Mouse (Mus musculus) lung, embryonic 15.5 days (tissue): ENCODE measurements around the gene Mllt11. TPM values are rescaled to one million over a fixed set of nuclear protein-coding genes. Genes with fewer than 3 reads are reported as not detected.
"Not testable (repeated sequence)": the region's sequence is repeated elsewhere in the genome, so short reads cannot be mapped to it uniquely, and the experiment has no call there.

Experiments used
- ATAC-seq: fragments of 200-750 bp; cut with Nextera tagmentation; 2 replicates; pipeline ENCODE4 v1.8.0; 2017; ENCODE audit warnings: moderate number of reproducible peaks, borderline replicate concordance; ENCODE audit not compliant: low FRiP score, low TSS enrichment; ENCODE audit errors: extremely low read depth
- H3K27ac ChIP-seq: fragments of 300-500 bp; sonication (generic); 2 replicates; pipeline ENCODE4 v1.5.1; 2015; ENCODE audit warnings: moderate library complexity, mild to moderate bottlenecking, inconsistent platforms
- H3K27me3 ChIP-seq: fragments of 300-500 bp; sonication (generic); 2 replicates; pipeline ENCODE4 v1.6.1; 2015; ENCODE audit warnings: inconsistent platforms
- H3K36me3 ChIP-seq: fragments of 300-500 bp; sonication (generic); 2 replicates; pipeline ENCODE4 v1.6.1; 2015; ENCODE audit warnings: inconsistent platforms
- H3K4me1 ChIP-seq: fragments of 300-500 bp; sonication (generic); 2 replicates; pipeline ENCODE4 v1.6.1; 2015; ENCODE audit warnings: inconsistent platforms
- H3K4me2 ChIP-seq: fragments of 300-500 bp; sonication (generic); 2 replicates; pipeline ENCODE4 v1.6.1; 2015; ENCODE audit warnings: inconsistent platforms, mild to moderate bottlenecking, moderate library complexity
- H3K4me3 ChIP-seq: fragments of 300-500 bp; sonication (generic); 2 replicates; pipeline ENCODE4 v1.5.1; 2015; ENCODE audit warnings: mild to moderate bottlenecking, inconsistent platforms
- H3K9ac ChIP-seq: fragments of 300-500 bp; sonication (generic); 2 replicates; pipeline ENCODE4 v1.6.1; 2015; ENCODE audit warnings: inconsistent platforms
- H3K9me3 ChIP-seq: fragments of 300-500 bp; sonication (generic); 2 replicates; pipeline ENCODE4 v1.6.1; 2016; ENCODE audit warnings: inconsistent platforms
- WGBS: fragments of 180-500 bp; shearing (Covaris S2); methylation state at CpG from one replicate; pipeline ENCODE4 v1.1.7; 2015; 5-methylcytosine and 5-hydroxymethylcytosine counted together
- polyA plus RNA-seq: library from polyadenylated mRNA; unstranded; fragments of >200 nt; fragmentation: Nextera tagmentation; extraction: Ambion mirVana; gene quantifications from 2 replicates; pipeline ENCODE4 v1.2.1, GENCODE M21; 2015

Gene Mllt11
- polyA plus RNA-seq, 1 experiment from 2014 or later, result 11.6 TPM

DNA sequence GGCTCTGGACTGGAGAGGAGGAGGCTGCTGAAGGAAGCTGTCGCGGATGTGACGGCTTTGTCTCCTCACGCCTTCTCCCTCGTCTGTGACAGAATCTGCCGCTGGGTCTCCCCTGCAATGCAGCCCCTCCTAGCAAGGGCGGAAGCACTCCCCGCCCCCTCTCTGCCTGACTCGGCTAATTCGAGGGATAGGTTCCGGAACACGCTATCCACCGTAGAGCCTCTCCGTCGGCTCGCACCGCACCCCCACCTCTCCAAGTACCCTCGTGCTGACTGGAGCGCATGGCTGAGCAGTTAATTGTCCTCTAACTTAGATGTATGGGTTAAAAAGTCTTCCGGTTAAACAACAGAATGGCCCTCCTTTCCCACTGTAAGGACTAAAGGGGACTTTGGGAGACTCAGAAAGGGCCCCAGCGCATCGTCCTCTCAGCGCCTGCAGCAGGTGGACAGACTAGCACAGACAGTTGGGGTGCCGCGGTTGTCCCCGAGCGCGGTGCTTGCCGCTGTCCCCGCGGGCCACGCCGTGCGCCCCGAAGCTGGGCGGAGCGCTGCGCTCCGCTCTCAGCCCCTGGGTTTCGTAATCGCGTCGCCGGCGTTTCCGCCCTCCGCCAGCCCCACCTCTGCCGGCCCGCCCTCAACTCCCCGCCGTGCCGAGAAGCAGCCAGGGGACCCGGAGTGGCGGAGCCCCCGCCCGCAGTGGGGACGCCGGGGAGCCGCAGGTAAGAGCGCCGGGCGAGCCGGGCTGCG lies 3.6 kb downstream of the Mllt11 start, which contains the start of gene Cdc42se1:
Cdc42se1 (plus strand) TSS at position 585 of the 746 bp plus-strand sequence.
- peak within 1 kb of the TSS; percentile 96 for H3K9ac ChIP-seq
- peak within 1 kb of the TSS; percentile 88 for H3K4me3 ChIP-seq
- H3K27me3 ChIP-seq, result no peaks in the 10 kb centered on the region
- peak; percentile 89 for ATAC-seq
- no peaks in the 10 kb centered on the region for H3K9me3 ChIP-seq
- peaks cover 31% of the 10 kb centered on the region for H3K36me3 ChIP-seq
- H3K4me2 ChIP-seq, result peak within 1 kb of the TSS; percentile 86
- WGBS, result under 1% methylated on average over 64 of the region's 64 CpGs
- H3K27ac ChIP-seq, result peak within 1 kb of the TSS; percentile 98
- peaks cover 33% of the 10 kb centered on the region for H3K4me1 ChIP-seq

DNA sequence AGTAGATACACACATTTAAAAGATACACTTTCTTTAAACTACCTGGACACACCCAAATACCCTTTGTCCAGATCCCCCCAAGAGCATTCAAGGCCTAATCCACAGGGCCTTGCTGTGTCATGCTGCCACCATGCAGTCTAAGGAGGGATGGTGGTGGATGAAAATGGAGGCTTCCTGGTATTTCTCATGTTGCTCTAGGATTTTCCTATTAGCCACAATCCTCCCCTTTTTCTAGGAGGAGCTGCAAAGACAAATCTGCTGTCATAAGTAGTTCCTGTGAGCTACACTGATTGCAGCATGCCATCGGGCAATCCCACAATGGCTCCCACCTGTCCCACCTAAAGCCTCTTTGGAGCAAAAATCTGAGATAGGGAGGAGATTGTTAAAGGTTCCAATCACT lies 4.8 kb downstream of the Mllt11 start:
- peak overlapping the region; percentile 96 for H3K9ac ChIP-seq
- H3K4me1 ChIP-seq, result peaks cover 33% of the 10 kb centered on the region
- peak overlapping the region; percentile 86 for H3K4me2 ChIP-seq
- 6% methylated on average over 1 of the region's 1 CpGs for WGBS
- H3K4me3 ChIP-seq, result peak overlapping the region; percentile 88
- H3K36me3 ChIP-seq, result peaks cover 29% of the 10 kb centered on the region
- H3K27me3 ChIP-seq, result no peaks in the 10 kb centered on the region
- ATAC-seq, result no peak
- H3K27ac ChIP-seq, result peak overlapping the region; percentile 98
- H3K9me3 ChIP-seq, result no peaks in the 10 kb centered on the region

DNA sequence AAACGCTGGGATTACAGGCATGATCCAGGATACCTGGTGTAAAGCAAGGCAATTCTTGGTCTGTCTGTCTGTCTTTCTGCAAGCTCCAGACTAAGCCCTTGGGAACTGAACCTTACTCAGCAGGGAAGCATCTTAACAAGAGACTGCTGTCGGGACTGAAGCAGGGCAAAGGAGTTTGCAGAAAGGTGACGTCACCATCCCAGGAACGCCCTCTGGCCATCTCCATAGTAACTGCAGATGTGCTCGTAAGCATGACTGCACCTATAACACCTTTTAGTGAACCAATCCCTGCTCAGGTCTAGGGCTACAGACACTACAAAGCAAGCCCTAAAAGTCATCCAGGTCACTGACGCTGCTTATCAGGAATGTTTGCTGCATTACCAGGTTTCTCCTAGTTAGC lies 7.7 kb downstream of the Mllt11 start:
- Histone ChIP-seq H3K4me3 (no peak overlapping the region), H3K4me1 (peaks cover 15% of the 10 kb centered on the region), H3K27me3 (no peaks in the 10 kb centered on the region), H3K36me3 (peaks cover 37% of the 10 kb centered on the region), H3K9ac (no peak overlapping the region), H3K27ac (no peak overlapping the region), H3K9me3 (no peaks in the 10 kb centered on the region), H3K4me2 (no peak overlapping the region)
- ATAC-seq, result no peak
- 37% methylated on average over 6 of the region's 6 CpGs for WGBS

DNA sequence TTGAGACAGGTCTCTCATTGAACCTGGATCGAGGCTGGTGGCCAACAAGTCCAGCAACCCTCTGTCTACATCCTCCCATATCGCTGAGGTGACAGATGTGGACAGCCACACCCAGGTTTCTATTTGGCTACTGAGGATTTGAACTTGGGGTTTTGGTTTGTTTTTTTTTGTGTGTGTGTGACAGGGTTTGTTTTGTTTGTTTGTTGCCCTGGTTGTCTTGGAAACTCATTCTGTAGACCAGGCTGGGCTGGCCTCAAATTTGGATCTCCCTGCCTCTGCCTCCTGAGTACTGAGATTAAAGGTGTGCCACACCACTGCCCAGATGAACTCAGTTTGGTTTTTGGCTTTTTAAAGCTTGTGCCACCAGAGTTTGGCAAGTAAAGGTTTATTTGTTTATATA lies 8.9 kb downstream of the Mllt11 start:
- WGBS, result 96% methylated on average over 2 of the region's 2 CpGs
- Histone ChIP-seq H3K36me3 (peaks cover 39% of the 10 kb centered on the region), H3K27ac (no peak overlapping the region)

DNA sequence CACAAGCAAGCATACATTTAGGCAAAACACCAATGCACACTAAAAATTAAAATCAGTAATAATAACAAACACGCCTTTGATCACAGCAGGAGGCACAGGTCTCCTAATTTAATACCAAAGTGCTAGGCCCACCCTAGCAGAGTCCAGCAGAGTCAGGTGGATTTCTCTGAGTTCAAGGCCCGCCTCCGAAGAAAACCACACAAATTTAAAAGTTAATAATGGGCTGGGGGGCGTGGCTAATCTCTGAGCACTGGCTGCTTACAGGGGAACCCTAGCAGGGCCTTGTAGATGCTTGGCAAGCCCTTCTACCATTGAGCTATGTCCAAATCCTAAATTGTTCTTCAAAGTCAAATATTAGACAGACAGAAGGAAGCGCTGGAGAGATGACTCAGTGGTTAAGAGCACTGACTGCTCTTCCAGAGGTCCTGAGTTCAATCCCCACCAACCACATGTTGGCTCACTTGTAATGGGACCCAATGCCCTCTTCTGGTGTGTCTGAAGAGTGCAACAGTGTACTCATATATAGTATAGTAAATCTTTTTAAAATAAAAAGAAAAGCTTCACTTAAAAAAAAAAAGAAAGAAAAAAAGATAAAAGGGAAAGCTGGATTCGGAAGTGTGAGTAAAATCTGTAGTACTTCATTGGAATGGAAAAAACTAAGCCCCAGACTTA lies 13.4 kb downstream of the Mllt11 start:
- no peak for ATAC-seq
- peak overlapping the region; percentile 98 for H3K27ac ChIP-seq
- H3K4me2 ChIP-seq, result peak overlapping the region; percentile 63
- no peaks in the 10 kb centered on the region for H3K9me3 ChIP-seq
- peaks cover 39% of the 10 kb centered on the region for H3K36me3 ChIP-seq
- H3K27me3 ChIP-seq, result no peaks in the 10 kb centered on the region
- peak overlapping the region; percentile 73; the same call in 1 of the 2 replicates for H3K9ac ChIP-seq
- H3K4me3 ChIP-seq, result peak overlapping the region; percentile 63
- WGBS, result 73% methylated on average over 6 of the region's 6 CpGs
- peaks cover 16% of the 10 kb centered on the region for H3K4me1 ChIP-seq

More for the DNA sequence above, 8.9 kb downstream of the Mllt11 start:
- Histone ChIP-seq H3K9ac (no peak overlapping the region), H3K4me3 (no peak overlapping the region), H3K9me3 (no peaks in the 10 kb centered on the region), H3K27me3 (no peaks in the 10 kb centered on the region), H3K4me2 (no peak overlapping the region), H3K4me1 (peaks cover 21% of the 10 kb centered on the region)
- no peak for ATAC-seq

DNA sequence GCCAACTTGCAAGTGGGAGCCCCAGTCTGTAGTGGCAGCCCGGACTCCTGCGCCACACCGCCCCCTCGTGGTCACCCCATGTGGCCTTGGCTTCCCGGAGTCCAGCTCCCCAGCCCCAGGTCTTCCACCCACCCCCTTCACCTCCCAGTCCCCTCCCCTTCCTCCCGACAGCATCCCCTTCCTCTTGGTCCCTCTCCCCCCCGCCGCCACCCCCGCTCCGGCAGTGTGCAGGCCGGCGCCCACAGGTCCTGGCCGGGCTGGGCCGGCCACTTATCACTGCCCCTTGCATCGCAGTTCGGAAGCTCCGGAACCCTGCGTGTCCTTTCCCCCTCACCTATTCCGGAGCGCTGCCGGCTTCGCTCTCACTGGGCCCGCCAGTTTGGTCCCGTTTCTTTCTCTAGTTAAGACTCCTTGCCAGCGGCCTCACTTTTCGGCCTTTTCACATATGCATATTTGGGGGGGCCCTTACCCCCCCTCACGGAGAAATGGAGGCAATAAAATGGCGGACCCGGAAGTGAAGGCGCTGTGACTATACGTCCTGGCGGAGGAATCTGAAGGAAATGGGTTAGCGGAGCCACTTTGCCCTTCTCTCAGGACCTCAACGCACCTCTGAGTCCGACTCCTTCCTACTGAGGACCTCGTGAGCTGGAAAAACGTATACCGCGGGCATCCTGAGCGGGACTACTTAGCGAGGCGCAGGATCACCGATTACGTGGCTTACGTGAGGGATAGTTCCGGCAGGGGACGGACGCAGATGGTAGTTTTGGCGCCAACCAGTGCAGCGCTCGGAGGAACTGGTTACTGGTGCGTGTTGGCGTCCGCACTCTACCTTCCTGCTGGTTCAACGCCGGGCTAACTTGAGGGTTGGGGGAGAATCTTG lies 14.5 kb downstream of the Mllt11 start, which contains the start of gene Gabpb2:
Gabpb2 (minus strand) TSS at position 662 of the 880 bp plus-strand sequence.
- H3K9ac ChIP-seq, result peak within 1 kb of the TSS; percentile 73
- WGBS, result under 1% methylated on average over 56 of the region's 56 CpGs
- no peaks in the 10 kb centered on the region for H3K9me3 ChIP-seq
- peak within 1 kb of the TSS; percentile 63 for H3K4me2 ChIP-seq
- peak within 1 kb of the TSS; percentile 98 for H3K27ac ChIP-seq
- peaks cover 16% of the 10 kb centered on the region for H3K4me1 ChIP-seq
- peaks cover 30% of the 10 kb centered on the region for H3K36me3 ChIP-seq
- H3K4me3 ChIP-seq, result peak within 1 kb of the TSS; percentile 63
- peak; percentile 94 for ATAC-seq
- no peaks in the 10 kb centered on the region for H3K27me3 ChIP-seq

DNA sequence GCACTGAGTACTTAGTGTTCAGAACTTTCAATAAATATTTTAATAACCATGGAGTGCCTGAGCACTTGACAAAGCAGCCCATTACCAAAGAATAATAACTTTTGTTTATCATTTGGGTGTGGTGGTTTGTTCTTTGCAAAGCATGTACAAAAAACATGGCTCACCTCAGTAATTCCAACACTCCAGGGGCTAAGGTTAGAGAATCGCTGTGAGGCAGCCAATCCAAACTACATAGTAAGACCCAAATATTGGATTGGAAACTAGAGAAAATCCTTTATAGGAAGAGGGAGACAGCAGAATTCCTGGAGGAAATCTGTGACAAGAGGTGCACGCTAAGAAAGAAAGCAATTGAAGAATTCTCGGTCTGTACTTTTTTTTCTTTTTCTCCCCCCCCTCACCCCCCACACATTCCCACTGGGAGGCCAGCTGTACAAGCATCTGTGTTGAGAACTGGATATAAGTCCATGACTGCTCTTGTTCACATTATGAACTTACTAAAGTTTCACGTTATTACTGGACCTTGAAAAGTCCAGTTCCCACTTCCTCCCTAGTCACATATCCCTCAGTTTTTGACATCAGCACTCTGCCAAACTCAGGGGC lies 15.2 kb downstream of the Mllt11 start:
- no peaks in the 10 kb centered on the region for H3K9me3 ChIP-seq
- ATAC-seq, result no peak
- H3K27ac ChIP-seq, result peak overlapping the region; percentile 98
- H3K27me3 ChIP-seq, result no peaks in the 10 kb centered on the region
- H3K36me3 ChIP-seq, result peaks cover 26% of the 10 kb centered on the region
- H3K4me3 ChIP-seq, result peak overlapping the region; percentile 63
- H3K9ac ChIP-seq, result peak overlapping the region; percentile 49
- WGBS, result 8% methylated on average over 4 of the region's 4 CpGs
- peaks cover 16% of the 10 kb centered on the region for H3K4me1 ChIP-seq
- H3K4me2 ChIP-seq, result peak overlapping the region; percentile 63

DNA sequence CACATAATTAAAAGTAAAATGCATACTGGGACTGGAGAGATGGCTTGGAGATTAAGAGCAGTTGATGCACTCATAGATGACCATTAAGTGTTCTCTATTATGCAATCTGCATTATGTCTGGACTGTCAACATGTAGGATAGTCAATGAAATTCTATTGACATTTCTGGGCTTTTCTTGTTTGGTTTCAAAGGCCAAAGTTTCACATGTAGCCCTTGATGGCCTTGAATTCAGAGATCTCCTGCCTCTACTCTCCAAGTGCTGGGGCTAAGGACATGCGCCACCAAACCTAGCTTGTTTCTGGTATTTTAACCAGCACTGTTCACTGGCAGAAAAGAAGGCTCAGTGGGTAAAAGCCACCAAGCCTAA lies 18.4 kb downstream of the Mllt11 start:
- H3K4me3 ChIP-seq, result no peak overlapping the region
- H3K27me3 ChIP-seq, result no peaks in the 10 kb centered on the region
- no peak overlapping the region for H3K4me2 ChIP-seq
- H3K36me3 ChIP-seq, result peaks cover 21% of the 10 kb centered on the region
- peaks cover 14% of the 10 kb centered on the region for H3K4me1 ChIP-seq
- no peak overlapping the region for H3K9ac ChIP-seq
- ATAC-seq, result no peak
- 91% methylated on average over 1 of the region's 1 CpGs for WGBS
- no peak overlapping the region for H3K27ac ChIP-seq
- H3K9me3 ChIP-seq, result no peaks in the 10 kb centered on the region

DNA sequence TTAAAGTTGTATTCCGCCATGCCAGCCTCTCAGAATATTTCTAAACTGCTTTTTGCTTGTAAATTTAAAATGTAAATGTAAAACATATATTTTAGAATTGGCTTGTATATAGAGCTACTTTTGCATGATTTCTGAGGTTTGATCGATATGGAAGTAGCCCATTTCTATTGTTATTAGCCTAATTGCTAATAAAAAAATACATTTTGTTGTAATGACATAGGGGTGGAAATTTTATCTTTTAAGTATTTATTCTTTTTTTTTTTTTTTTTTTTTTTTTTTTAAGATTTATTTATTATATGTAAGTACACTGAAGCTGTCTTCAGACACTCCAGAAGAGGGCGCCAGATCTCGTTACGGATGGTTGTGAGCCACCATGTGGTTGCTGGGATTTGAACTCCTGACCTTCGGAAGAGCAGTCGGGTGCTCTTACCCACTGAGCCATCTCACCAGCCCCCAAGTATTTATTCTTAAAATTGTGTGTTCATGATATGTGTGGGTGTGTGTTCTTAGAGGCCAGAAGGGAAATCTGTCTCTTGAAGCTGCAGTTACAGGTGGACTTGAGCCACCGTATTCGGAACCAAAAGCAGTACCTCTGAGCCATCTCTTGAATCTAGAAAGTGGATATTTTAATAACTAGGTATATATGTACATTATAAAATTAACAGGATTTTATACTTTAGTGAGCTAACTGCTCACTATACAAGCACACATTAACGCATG lies 18.9 kb downstream of the Mllt11 start:
- H3K4me3 ChIP-seq, H3K27ac ChIP-seq, ATAC-seq, H3K27me3 ChIP-seq, H3K9me3 ChIP-seq, H3K4me2 ChIP-seq, H3K4me1 ChIP-seq, H3K9ac ChIP-seq: not testable (repeated sequence)
- 95% methylated on average over 7 of the region's 10 CpGs for WGBS
- peaks cover 23% of the 10 kb centered on the region for H3K36me3 ChIP-seq

DNA sequence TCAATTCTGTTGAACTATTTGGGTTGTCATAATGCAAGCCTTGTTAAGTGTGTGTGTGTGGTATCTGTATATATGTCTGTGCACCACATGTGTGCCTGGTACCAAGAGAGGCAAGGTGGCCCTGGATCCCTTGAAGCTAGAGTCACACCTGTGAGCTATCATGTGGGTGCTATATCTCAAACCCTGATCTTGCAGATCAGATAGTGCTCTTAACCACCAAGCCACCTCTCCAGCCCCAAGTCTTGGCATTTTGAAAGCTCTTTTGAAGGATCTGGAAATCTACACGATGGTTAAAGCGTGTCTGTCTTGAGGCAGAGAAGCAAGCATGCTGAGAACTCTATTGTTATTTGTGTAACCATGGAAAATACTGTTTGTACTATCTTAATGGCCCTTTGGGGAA lies 21.4 kb downstream of the Mllt11 start:
- Histone ChIP-seq H3K4me1 (no peaks in the 10 kb centered on the region), H3K4me3 (no peak overlapping the region), H3K4me2 (no peak overlapping the region), H3K9ac (no peak overlapping the region), H3K36me3 (peaks cover 37% of the 10 kb centered on the region), H3K27ac (no peak overlapping the region), H3K27me3 (no peaks in the 10 kb centered on the region), H3K9me3 (no peaks in the 10 kb centered on the region)
- WGBS, result 87% methylated on average over 2 of the region's 2 CpGs
- no peak for ATAC-seq

DNA sequence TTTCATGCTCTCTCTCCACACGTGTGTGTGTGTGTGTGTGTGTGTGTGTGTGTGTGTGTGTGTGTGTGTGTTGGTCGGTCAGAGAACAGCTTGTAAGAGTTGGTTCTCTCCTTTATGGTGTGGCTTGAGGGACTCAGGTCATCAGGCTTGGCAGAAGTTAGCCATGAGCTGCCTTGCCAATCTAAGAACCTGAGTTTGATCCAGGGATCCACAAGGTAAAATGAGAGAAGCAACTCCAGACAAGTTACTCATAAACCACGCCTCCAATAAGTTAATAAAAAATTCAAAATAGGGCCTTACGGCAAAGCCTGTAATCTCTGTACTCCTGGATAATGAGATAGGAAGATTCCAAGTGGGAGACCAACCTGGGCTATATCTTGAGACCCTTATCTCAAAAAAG lies 23.7 kb downstream of the Mllt11 start:
- no peaks in the 10 kb centered on the region for H3K9me3 ChIP-seq
- no peaks in the 10 kb centered on the region for H3K27me3 ChIP-seq
- H3K27ac ChIP-seq, result no peak overlapping the region
- H3K4me1 ChIP-seq, result no peaks in the 10 kb centered on the region
- ATAC-seq, result no peak
- H3K36me3 ChIP-seq, result peaks cover 50% of the 10 kb centered on the region
- H3K9ac ChIP-seq, result no peak overlapping the region
- H3K4me2 ChIP-seq, result no peak overlapping the region
- no peak overlapping the region for H3K4me3 ChIP-seq
- WGBS, result 84% methylated on average over 4 of the region's 4 CpGs
